Mouse (Mus musculus) midbrain, embryonic 15.5 days (tissue): ENCODE data around the gene Tenm2. TPM values are rescaled to one million over a fixed set of nuclear protein-coding genes. Genes with fewer than 3 reads are reported as not detected.

Experiments used
- ATAC-seq: fragments of 200-750 bp; cut with Nextera tagmentation; replicated peaks from 2 replicates; pipeline ENCODE4 v1.8.0; 2017; ENCODE audit warnings: moderate TSS enrichment
- H3K27ac ChIP-seq: fragments of 300-500 bp; sonication (generic); 2 replicates; pipeline ENCODE4 v1.5.1; 2015; ENCODE audit warnings: mild to moderate bottlenecking, inconsistent platforms
- H3K27me3 ChIP-seq: fragments of 300-500 bp; sonication (generic); replicated peaks from 2 replicates; pipeline ENCODE4 v1.6.1; 2015; ENCODE audit warnings: inconsistent platforms
- H3K36me3 ChIP-seq: fragments of 300-500 bp; sonication (generic); replicated peaks from 2 replicates; pipeline ENCODE4 v1.6.1; 2015; ENCODE audit warnings: inconsistent platforms
- H3K4me1 ChIP-seq: fragments of 300-500 bp; sonication (generic); 2 replicates; pipeline ENCODE4 v1.6.1; 2015; ENCODE audit warnings: inconsistent platforms
- H3K4me2 ChIP-seq: fragments of 300-500 bp; sonication (generic); 2 replicates; pipeline ENCODE4 v1.6.1; 2015; ENCODE audit warnings: inconsistent platforms, mild to moderate bottlenecking, moderate library complexity
- H3K4me3 ChIP-seq: fragments of 300-500 bp; sonication (generic); 2 replicates; pipeline ENCODE4 v1.5.1; 2015; ENCODE audit warnings: mild to moderate bottlenecking, inconsistent platforms
- H3K9ac ChIP-seq: fragments of 300-500 bp; sonication (generic); 2 replicates; pipeline ENCODE4 v1.6.1; 2015; ENCODE audit warnings: mild to moderate bottlenecking, inconsistent platforms
- H3K9me3 ChIP-seq: fragments of 300-500 bp; sonication (generic); 2 replicates; pipeline ENCODE4 v1.6.1; 2016; ENCODE audit warnings: inconsistent platforms
- WGBS: fragments of 180-500 bp; shearing (Covaris S2); methylation state at CpG from one replicate; pipeline ENCODE4 v1.1.7; 2015; ENCODE audit warnings: mixed read lengths; 5-methylcytosine and 5-hydroxymethylcytosine counted together
- polyA plus RNA-seq: library from polyadenylated mRNA; unstranded; fragments of >200 nt; fragmentation: Nextera tagmentation; extraction: Ambion mirVana; gene quantifications from 2 replicates; pipeline ENCODE4 v1.2.1, GENCODE M21; 2015

The Tenm2 gene
- polyA plus RNA-seq, 1 experiment from 2014 or later, result 92.1 TPM

- Histone ChIP-seq H3K4me3 (no peak overlapping the region), H3K27me3 (no peaks in the 10 kb centered on the region), H3K4me1 (0 out of 2 replicates have a peak, but pooled peaks cover 14% of the 10 kb centered on the region), H3K4me2 (no peak overlapping the region), H3K36me3 (no peaks in the 10 kb centered on the region), H3K9me3 (no peaks in the 10 kb centered on the region), H3K9ac (no peak overlapping the region), H3K27ac (no peak overlapping the region)
- no peak for ATAC-seq
- WGBS, result 88% methylated on average over 9 of the region's 9 CpGs
These were observed 698.1 kb downstream of the Tenm2 start for GRCm38 (mm10) chr11:36537573-36538133.

DNA sequence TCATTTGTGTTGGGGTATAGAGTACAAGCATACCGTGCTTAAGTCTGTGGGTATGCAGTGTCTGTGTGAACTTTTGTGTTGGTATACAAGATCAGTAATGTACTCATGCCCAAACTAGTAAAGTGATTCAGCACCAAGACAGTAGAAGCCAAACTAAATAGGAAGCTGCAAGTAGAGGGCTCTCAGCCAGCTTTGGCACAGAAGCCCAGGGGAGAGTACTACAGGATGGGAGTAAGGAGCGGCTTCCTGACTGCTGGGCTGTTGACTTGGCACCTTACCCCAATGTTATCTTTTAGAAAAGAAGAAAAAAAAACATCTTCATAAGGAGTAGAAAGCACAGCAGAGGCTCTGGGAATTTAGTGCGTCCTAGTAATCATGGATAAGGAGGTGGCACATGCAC lies 700.2 kb downstream of the Tenm2 start:
- Histone ChIP-seq H3K4me1 (0 out of 2 replicates have a peak, but pooled peaks cover 14% of the 10 kb centered on the region), H3K27me3 (no peaks in the 10 kb centered on the region), H3K4me3 (no peak overlapping the region), H3K27ac (no peak overlapping the region), H3K9ac (no peak overlapping the region), H3K36me3 (no peaks in the 10 kb centered on the region), H3K9me3 (no peaks in the 10 kb centered on the region), H3K4me2 (no peak overlapping the region)
- WGBS, result 90% methylated on average over 3 of the region's 3 CpGs
- 0 out of 2 replicates have a peak, but pooled peaks have one; percentile 31 for ATAC-seq

DNA sequence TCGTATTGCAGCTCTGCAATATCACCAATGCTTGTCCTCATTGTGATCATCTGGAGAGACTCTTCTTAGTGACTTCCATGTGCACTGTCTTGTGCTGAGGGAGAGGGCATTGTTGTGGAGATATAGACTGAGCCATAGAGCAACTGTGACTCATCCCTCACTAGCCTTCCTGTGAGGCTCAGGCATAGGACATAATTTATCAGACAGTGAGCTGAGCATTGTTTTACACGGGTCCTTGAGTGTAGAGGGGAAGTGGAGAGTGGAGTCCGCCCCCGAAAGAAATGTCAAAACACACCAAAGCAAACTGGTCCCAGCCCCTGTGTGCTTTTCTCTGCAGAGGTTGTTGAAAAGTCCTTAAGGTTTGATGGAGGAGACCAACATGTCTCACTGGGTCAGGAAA lies 704.1 kb downstream of the Tenm2 start:
- peaks cover 21% of the 10 kb centered on the region for H3K4me1 ChIP-seq
- H3K27ac ChIP-seq, result no peak overlapping the region
- H3K9me3 ChIP-seq, result no peaks in the 10 kb centered on the region
- H3K9ac ChIP-seq, result no peak overlapping the region
- H3K27me3 ChIP-seq, result no peaks in the 10 kb centered on the region
- no peak for ATAC-seq
- 89% methylated on average over 4 of the region's 4 CpGs for WGBS
- no peaks in the 10 kb centered on the region for H3K36me3 ChIP-seq
- H3K4me3 ChIP-seq, result no peak overlapping the region
- H3K4me2 ChIP-seq, result no peak overlapping the region

DNA sequence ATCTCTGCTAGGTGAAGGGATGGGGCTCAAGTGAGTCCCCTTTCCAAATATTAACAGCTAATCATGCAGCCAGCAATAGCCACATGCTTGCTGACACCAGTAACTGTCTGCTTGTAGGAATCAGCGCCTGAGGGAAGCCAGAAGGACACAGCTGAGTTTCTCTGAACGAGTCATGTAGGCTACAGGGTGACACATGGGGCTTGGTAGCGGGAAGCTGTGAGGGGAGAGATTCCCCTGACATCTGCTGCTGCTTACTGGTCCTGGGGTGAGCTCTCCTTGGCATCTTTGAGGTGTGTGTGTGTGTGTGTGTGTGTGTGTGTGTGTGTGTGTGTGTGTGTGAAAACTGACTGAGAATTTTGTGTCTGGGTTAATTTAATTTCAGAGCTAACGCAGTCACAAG lies 708.3 kb downstream of the Tenm2 start:
- 57% methylated on average over 4 of the region's 4 CpGs for WGBS
- Histone ChIP-seq H3K27me3 (no peaks in the 10 kb centered on the region), H3K9ac (no peak overlapping the region), H3K4me2 (no peak overlapping the region), H3K4me1 (peaks cover 11% of the 10 kb centered on the region), H3K9me3 (no peaks in the 10 kb centered on the region), H3K27ac (no peak overlapping the region), H3K4me3 (no peak overlapping the region), H3K36me3 (no peaks in the 10 kb centered on the region)
- no peak for ATAC-seq

GRCm38 (mm10) chr11:36526381-36526780 lies 709.4 kb downstream of the Tenm2 start:
- Histone ChIP-seq H3K4me3 (no peak overlapping the region), H3K27ac (no peak overlapping the region), H3K36me3 (no peaks in the 10 kb centered on the region), H3K9ac (no peak overlapping the region), H3K4me1 (peaks cover 11% of the 10 kb centered on the region), H3K4me2 (no peak overlapping the region), H3K9me3 (no peaks in the 10 kb centered on the region), H3K27me3 (no peaks in the 10 kb centered on the region)
- WGBS, result 18% methylated on average over 8 of the region's 8 CpGs
- ATAC-seq, result no peak

DNA sequence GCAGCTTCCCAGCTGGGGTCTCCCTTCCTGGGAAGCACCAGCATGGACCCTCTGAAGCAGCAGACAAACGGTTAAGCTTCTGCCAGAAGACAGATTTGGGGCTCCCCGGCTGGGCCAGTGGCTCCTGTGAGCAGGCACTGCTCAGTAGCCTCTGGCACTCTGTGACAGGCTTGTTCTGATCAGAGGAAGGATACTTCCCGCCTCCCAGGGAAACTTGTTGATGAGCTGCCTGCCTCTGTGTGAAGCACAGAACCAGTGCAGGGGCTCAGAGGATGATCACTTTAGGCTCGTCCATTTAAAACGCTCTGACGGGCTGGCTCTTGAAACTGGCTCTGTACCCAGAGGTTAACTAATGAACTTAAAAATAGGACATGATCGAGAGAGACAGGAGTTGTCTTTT lies 723.3 kb downstream of the Tenm2 start:
- peak; percentile 68 for ATAC-seq
- no peak overlapping the region for H3K4me2 ChIP-seq
- no peak overlapping the region for H3K4me3 ChIP-seq
- no peaks in the 10 kb centered on the region for H3K27me3 ChIP-seq
- H3K9ac ChIP-seq, result no peak overlapping the region
- no peak overlapping the region for H3K27ac ChIP-seq
- WGBS, result 29% methylated on average over 7 of the region's 7 CpGs
- no peaks in the 10 kb centered on the region for H3K36me3 ChIP-seq
- H3K4me1 ChIP-seq, result peaks cover 21% of the 10 kb centered on the region
- no peaks in the 10 kb centered on the region for H3K9me3 ChIP-seq

GRCm38 (mm10) chr11:36508312-36508711 lies 727.5 kb downstream of the Tenm2 start:
- Histone ChIP-seq H3K27ac (peak overlapping the region; percentile 57), H3K9ac (no peak overlapping the region), H3K4me2 (no peak overlapping the region), H3K4me1 (peaks cover 28% of the 10 kb centered on the region), H3K27me3 (no peaks in the 10 kb centered on the region), H3K4me3 (no peak overlapping the region), H3K36me3 (no peaks in the 10 kb centered on the region), H3K9me3 (no peaks in the 10 kb centered on the region)
- no peak for ATAC-seq
- WGBS, result 50% methylated on average over 7 of the region's 7 CpGs

- peaks cover 24% of the 10 kb centered on the region for H3K4me1 ChIP-seq
- H3K4me3 ChIP-seq, result no peak overlapping the region
- no peaks in the 10 kb centered on the region for H3K9me3 ChIP-seq
- H3K9ac ChIP-seq, result no peak overlapping the region
- no peaks in the 10 kb centered on the region for H3K27me3 ChIP-seq
- ATAC-seq, result 0 out of 2 replicates have a peak, but pooled peaks have one; percentile 21
- H3K4me2 ChIP-seq, result no peak overlapping the region
- no peaks in the 10 kb centered on the region for H3K36me3 ChIP-seq
- WGBS, result 65% methylated on average over 9 of the region's 9 CpGs
- H3K27ac ChIP-seq, result no peak overlapping the region
These were observed 740.7 kb downstream of the Tenm2 start for GRCm38 (mm10) chr11:36494898-36495548.

DNA sequence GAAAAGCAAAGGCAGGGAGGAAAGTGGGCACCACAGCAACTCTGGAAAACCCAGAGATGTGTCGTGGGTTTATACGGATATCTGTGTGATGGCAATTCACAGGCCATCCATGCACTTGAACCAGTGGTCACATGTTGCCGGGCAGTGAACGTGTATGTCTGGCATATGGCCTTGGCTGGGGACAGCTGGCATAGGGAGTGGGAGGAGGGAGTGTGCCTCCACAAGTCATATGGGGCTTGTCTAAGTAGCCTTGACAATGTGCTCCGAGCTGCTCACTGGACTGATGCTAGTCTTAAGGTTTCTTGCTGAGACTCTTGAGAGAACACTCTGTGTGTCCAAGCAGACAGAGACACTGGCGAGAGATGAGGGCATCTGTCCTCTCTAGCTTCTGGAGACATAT lies 743.5 kb downstream of the Tenm2 start:
- no peak overlapping the region for H3K4me2 ChIP-seq
- 66% methylated on average over 6 of the region's 6 CpGs for WGBS
- no peak overlapping the region for H3K27ac ChIP-seq
- no peak for ATAC-seq
- no peaks in the 10 kb centered on the region for H3K27me3 ChIP-seq
- H3K9ac ChIP-seq, result no peak overlapping the region
- H3K4me1 ChIP-seq, result peaks cover 15% of the 10 kb centered on the region
- H3K36me3 ChIP-seq, result no peaks in the 10 kb centered on the region
- no peak overlapping the region for H3K4me3 ChIP-seq
- no peaks in the 10 kb centered on the region for H3K9me3 ChIP-seq

GRCm38 (mm10) chr11:36490085-36490484 lies 745.7 kb downstream of the Tenm2 start:
- no peak overlapping the region for H3K4me2 ChIP-seq
- H3K4me3 ChIP-seq, result no peak overlapping the region
- H3K27me3 ChIP-seq, result no peaks in the 10 kb centered on the region
- no peaks in the 10 kb centered on the region for H3K9me3 ChIP-seq
- no peak for ATAC-seq
- no peak overlapping the region for H3K27ac ChIP-seq
- no peaks in the 10 kb centered on the region for H3K36me3 ChIP-seq
- H3K9ac ChIP-seq, result no peak overlapping the region
- 59% methylated on average over 7 of the region's 7 CpGs for WGBS
- peaks cover 22% of the 10 kb centered on the region for H3K4me1 ChIP-seq

DNA sequence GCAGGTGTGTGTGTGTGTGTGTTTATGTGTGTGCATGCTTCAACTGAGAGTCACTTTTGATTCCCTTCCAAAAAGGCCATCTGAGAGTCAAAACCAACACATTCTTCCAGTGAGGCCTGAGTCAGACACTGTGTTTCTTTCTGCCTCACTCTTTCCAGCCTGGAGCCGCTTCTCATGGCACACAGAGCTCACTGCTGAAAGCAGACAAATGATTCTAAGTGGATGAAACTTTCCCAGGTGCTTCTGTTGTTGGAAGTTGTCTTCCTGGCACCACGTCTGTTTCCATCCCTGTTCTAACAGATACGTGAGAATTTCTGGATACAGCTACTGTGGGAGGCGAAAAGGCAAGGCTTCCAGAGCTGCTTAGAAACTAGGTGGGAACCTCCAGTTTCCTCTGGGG lies 747.1 kb downstream of the Tenm2 start:
- H3K27me3 ChIP-seq, result no peaks in the 10 kb centered on the region
- H3K27ac ChIP-seq, result 0 out of 2 replicates have a peak overlapping the region, but pooled peaks have one; percentile 4
- no peaks in the 10 kb centered on the region for H3K36me3 ChIP-seq
- no peak for ATAC-seq
- H3K9ac ChIP-seq, result no peak overlapping the region
- H3K9me3 ChIP-seq, result no peaks in the 10 kb centered on the region
- H3K4me1 ChIP-seq, result peaks cover 25% of the 10 kb centered on the region
- WGBS, result 85% methylated on average over 4 of the region's 4 CpGs
- no peak overlapping the region for H3K4me3 ChIP-seq
- no peak overlapping the region for H3K4me2 ChIP-seq

- Histone ChIP-seq H3K27ac (no peak overlapping the region), H3K36me3 (no peaks in the 10 kb centered on the region), H3K4me1 (peaks cover 43% of the 10 kb centered on the region), H3K27me3 (no peaks in the 10 kb centered on the region), H3K4me3 (no peak overlapping the region), H3K4me2 (no peak overlapping the region), H3K9me3 (no peaks in the 10 kb centered on the region), H3K9ac (no peak overlapping the region)
- no peak for ATAC-seq
- 75% methylated on average over 12 of the region's 12 CpGs for WGBS
These were observed 749.7 kb downstream of the Tenm2 start for GRCm38 (mm10) chr11:36486092-36486491.
